Mouse (Mus musculus) bone marrow macrophage, adult 2 months (primary cell): ENCODE measurements at regions not wholly inside any gene's neighbourhood (a gene's known extent, or its start where the extent isn't known, plus 50 kb on each side); places are given as distances from the start of the nearest gene placed in this dataset.

ENCODE experiments used
- CTCF ChIP-seq: IDR thresholded peaks from 2 replicates; pipeline ENCODE4 v1.5.1; 2012; ENCODE audit warnings: low read depth, mild to moderate bottlenecking, low read length, moderate library complexity
- POLR2A ChIP-seq: IDR thresholded peaks from 2 replicates; pipeline ENCODE4 v1.6.1; 2012; ENCODE audit warnings: mild to moderate bottlenecking, low read depth, low read length, borderline replicate concordance

DNA sequence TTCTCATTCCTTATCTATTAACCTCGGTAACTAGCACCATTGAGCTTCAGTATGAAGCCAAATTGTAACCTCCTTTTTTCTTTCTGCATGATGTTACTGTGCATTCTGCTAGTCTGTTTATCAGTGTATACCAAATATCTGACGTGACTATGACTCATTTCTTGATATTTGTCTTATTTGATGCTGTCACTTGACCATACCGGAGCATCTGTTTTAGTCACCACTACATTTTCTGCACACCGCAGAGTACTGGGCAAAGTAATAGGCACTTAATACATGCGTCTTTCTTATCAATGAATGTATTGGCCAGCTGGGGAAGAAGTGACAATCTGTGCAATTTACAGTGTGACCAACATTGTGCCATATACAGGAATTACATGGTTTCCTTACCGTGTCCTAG is 289.0 kb downstream of the Ets1 start:
- TF ChIP-seq POLR2A (no peak), CTCF (no peak)
